Mouse (Mus musculus) adrenal gland, postnatal 36 days (tissue): Measurements from ENCODE around the gene Fam214a. TPM values are rescaled to one million over a fixed set of nuclear protein-coding genes. Genes with fewer than 3 reads are reported as not detected.

Experiments
- DNase-seq, 2 experiments: peaks; one replicate each; pipeline ENCODE4 v3.0.0; 2021; ENCODE audit warnings: mixed read lengths in 1 of 2
- long read RNA-seq, 2 experiments: library from polyadenylated mRNA; stranded (forward); transcript quantifications; one replicate each; pipeline ENCODE4 v2.0.0; 2021; ENCODE audit warnings: borderline sequencing depth in 2 of 2
- total RNA-seq, 2 experiments: library from RNA; stranded (reverse); gene quantifications; 2 replicates each; pipeline ENCODE4 v1.2.3; 2021

The Fam214a gene
- 10 to 100 TPM; 75.3 to 86.8 TPM for total RNA-seq
- long read RNA-seq, experiment 1, full-length matches to known transcripts: 25 of 42 reads
- long read RNA-seq, experiment 1, partial matches to known transcripts: 11 of 42 reads
- long read RNA-seq, experiment 1, other reads (novel, unspliced or antisense): 6 of 42 reads
- long read RNA-seq, experiment 2, full-length matches to known transcripts: 14 of 17 reads
- long read RNA-seq, experiment 2, partial matches to known transcripts: 3 of 17 reads
- long read RNA-seq, experiment 2, other reads (novel, unspliced or antisense): 0 of 17 reads

DNA sequence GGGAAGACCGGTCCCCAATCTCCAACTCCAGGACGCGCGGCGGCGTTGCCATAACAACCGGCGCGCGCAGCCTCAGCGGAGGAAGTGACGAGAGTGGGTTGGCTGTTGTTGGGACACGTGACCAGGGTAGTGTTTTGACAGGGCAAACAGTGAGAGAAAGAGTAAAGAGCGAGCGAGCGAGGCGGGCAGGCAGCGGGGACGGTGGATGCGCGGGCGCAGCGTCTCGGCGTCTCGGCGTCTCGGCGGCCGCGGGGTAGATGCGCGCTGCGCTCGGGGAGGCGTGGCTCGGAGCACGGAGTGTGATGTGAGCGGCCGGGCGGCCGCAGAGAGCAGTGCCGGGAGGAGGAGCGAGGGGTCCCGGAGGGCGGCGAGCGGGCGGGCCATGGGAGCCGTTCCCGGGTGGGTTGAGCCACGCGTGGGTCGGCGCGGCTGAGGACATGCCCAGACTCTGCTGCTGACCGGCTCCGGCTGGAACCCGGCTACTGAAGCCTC, at the start of gene Fam214a:
Gene Fam214a, plus strand, starts transcription at position 129 of the 492 bp plus-strand sequence.
- DNase-seq: peak; percentile 96

DNA sequence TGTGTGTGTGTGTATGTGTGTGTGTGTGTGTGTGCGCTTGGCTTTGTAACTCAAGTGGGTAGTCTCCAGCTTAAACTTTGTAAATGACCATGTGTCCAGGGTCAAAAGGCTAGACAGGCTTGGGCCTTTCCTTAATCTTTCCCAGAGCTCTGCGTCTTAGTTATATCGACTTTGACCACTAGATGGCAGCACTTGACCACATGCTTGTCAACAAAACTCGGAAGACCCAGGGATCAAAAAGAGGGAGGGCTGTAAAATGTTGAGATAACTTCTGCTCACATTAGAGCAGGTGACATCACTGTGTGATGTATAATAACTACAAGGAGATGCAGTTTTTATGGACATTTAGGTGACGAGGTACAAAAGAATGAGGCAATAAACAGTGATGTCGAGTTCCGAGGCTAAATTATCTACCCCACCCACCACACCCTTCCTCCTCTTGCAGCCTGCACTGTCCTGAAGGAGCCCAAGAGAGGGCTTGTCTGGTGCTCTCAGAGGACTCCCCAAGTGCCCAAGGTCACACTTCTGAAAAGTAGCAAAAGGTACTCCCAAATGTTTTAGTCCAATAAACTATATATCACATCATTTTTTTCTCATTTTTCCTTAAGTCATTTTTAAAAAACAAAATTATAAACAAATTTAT, 47.7 kb upstream of the Fam214a start:
- peak; percentile 59 to 81 for DNase-seq

GRCm38 (mm10) chr9:74906951-74907350, 45.7 kb upstream of the Fam214a start:
- peak in 1 of 2 experiments; percentile 49 for DNase-seq

- DNase-seq: peak; percentile 91 to 92
Measured at GRCm38 (mm10) chr9:74909245-74909644, 43.4 kb upstream of the Fam214a start.

DNA sequence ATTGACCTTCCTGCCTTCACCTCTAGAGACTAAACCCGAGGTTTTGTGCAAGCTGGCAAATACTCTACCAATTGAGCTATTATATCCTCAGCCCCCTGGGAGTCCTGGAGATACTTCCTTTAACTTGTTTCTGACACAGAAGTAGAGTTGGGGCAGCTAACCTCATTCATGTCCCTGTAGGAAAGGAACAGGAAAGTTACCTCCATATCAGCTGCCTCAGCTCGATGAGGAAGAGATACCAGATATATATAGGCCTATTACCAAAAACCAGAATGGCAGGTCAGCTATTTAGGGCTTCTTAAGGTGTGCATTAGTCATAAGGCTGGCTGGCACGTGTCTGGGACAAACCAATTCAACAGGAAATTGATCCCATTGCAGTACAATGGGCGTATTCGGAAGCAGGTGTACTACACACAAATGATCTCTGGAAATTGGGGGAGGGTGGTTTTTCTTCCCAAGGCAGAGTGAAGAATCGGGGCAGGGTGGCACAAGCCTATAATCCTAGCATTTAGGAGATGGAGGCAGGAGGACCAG, 42.4 kb upstream of the Fam214a start:
- no peak for DNase-seq

DNA sequence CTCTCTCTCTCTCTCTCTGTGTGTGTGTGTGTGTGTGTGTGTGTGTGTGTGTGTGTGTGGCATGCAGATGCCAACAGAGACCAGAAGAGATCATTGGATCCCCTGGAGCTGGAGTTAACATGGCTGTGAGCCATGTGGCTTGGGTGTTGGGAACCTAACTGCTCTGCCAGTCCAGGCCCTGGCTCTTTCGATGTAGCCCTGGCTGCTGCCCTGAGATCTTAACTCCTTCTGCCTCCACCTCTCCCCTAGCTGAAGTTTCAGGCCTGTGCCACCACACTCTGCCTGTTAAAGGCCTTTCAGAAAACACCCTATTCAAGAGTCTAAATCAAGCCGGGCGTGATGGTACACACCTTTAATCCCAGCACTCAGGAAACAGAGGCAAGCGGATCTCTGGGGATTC, 41.3 kb upstream of the Fam214a start:
- DNase-seq: peak; percentile 48 to 51

GRCm38 (mm10) chr9:74911919-74912318, 40.8 kb upstream of the Fam214a start:
- no peak for DNase-seq

GRCm38 (mm10) chr9:74912619-74913376, 39.9 kb upstream of the Fam214a start:
- no peak for DNase-seq

- DNase-seq: no peak
Measured at GRCm38 (mm10) chr9:74915611-74916010, 37.1 kb upstream of the Fam214a start.

GRCm38 (mm10) chr9:74920450-74920849, 32.2 kb upstream of the Fam214a start:
- DNase-seq: no peak

DNA sequence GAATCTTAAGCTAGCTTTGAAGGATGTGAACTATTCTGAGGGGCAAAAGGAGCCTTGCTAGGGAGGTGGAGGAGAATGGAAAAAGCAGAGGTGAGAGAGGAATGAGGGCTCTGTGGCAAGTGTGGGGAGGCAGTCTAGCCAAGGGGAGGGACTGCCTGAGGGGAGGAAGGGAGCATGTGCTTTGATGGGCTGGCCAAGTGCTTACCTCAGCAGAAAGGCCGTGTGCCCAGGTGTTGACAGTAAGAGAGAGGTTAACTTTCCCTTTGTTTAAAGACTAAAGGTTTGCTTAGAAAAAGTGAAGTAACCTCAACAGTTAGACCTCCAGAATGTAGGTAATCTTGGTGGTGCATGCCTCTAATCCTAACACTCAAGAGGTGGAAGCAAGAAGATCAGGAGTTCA, 31.3 kb upstream of the Fam214a start:
- no peak for DNase-seq

DNA sequence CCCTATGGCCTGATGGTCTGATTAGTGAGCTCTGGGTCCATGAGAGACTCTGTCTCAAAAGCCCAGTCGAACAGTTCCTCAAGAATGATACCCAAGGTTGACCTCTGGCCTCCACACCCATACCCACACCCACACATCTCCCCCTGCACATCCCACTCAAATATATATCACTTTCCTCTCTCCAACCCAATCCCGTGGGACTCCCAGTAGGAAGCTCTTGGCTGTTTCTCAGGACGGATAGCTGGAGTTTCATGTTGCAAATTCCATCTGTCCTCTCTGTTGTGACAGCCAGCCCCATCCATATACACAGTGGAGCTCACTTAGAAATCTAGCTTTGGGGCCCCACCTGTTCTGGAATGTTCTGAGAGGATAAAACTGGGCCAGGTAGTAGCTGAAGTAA, 29.8 kb upstream of the Fam214a start:
- no peak for DNase-seq

DNA sequence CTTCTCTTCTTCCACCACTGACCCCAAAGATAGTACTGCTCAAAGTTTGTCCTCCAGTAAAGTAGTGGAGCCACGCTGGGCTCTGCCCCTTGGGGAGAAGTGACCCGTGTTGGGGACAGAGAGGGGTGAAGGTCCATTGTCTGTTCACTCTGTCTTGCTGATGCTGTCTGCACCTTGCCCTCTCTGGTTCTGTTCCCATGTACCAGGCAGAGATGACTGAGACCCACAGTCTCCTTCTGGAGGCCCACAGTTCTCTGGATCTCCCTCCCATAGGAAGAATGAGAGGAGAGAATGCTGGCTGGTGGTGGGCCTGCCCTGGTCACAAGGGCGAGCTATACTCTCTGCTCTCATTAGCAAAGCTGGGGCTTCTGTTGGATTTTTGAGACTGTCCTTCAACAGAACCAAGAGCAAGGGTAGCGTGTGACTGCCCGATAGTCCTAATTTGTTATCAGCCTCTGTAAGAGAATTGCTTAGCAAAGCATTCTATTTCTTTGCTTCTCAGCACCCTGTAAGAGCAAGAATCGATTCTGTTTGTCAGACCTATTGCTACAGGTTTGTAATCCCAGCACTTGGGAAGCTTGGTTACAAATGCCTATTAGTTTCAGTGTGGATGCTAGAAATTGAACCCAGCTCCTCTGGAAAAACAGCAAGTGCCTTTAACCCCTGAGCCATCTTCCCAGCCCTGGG, 29.2 kb upstream of the Fam214a start:
- no peak for DNase-seq

GRCm38 (mm10) chr9:74925220-74925769, 27.4 kb upstream of the Fam214a start:
- peak in 1 of 2 experiments; percentile 30 for DNase-seq

DNA sequence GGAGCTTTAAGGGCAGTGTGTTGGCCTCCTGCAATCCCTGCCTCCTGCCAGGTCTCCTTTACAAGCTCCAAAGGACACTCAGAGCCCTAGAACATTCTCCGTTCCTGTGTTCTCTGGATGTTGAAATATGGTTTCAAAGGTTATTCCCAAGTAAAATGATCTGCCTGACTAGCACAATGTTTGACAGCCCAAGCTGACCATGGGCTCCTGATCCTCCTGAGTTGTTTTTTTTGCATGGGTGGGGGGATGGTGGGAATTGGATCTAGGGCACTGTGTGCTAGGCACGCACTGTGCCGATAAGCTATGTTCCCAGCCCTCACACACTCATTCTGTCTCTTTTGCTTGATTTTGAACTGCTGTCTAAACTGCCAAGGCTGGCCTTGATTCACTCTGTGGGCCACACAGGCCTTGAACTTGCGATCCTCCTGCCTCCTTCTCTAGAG, 22.7 kb upstream of the Fam214a start:
- peak; percentile 47 to 52 for DNase-seq

DNA sequence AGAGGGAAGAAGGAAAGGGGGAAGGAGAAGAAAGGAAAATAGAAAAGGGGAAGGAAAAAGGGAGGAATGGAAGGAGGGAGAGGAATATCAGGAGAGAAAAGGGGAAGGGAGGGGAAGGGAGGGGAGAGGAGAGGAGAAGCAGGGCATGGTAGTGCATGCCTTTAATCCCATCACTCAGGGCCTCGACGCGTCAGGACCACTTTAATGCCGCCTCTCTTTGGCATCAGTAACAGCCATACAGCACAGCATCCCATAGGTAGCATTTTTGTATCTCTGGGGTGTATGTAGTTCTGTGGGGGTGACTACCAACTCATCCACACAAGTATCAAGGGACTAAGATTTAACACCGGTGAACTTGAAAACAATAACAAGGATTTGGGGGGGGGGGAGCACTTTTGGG, 22.0 kb upstream of the Fam214a start:
- no peak for DNase-seq

DNA sequence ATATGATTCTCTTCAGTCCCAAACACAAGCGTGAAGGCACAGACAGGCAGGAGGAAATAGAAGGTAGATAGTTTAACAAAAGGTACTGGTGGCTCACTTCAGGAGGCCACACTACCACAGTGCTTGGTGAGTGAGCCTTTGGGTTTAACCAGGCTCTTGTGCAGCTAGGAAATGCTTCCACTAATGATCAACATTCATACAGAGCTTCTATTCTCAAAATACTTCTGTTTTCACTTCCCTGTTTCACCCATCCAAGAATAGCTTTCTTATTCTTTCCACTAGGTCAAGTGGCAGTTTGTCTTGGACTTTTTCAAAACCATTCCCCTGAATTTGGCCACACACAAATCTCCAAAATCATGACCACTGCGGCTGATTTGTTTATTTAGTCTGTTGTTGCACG, 17.4 kb upstream of the Fam214a start:
- DNase-seq: no peak

- no peak for DNase-seq
Measured at GRCm38 (mm10) chr9:74937761-74938160, 14.9 kb upstream of the Fam214a start.

GRCm38 (mm10) chr9:74938670-74939534, 13.8 kb upstream of the Fam214a start:
- no peak for DNase-seq

GRCm38 (mm10) chr9:74946713-74947402, 5.8 kb upstream of the Fam214a start:
- no peak for DNase-seq
